Mouse (Mus musculus) testis, adult 2 months (tissue): ENCODE results near the gene Mapkapk3. TPM values are rescaled to one million over a fixed set of nuclear protein-coding genes. Genes with fewer than 3 reads are reported as not detected.

Experiments used
- H3K27ac ChIP-seq: fragments of 200-500 bp; 2 replicates; pipeline ENCODE4 v1.5.1; 2012; ENCODE audit warnings: low read depth, low read length; ENCODE audit not compliant: control insufficient read depth, insufficient read depth
- H3K27me3 ChIP-seq: fragments of 200-500 bp; 2 replicates; pipeline ENCODE4 v1.6.1; 2012; ENCODE audit warnings: mild to moderate bottlenecking, low read length, moderate library complexity; ENCODE audit not compliant: control insufficient read depth, insufficient read depth
- H3K36me3 ChIP-seq: fragments of 200-500 bp; 2 replicates; pipeline ENCODE4 v1.6.1; 2012; ENCODE audit warnings: mild to moderate bottlenecking, low read length; ENCODE audit not compliant: control insufficient read depth, insufficient read depth
- H3K4me1 ChIP-seq: fragments of 200-500 bp; 2 replicates; pipeline ENCODE4 v1.6.1; 2012; ENCODE audit warnings: low read length; ENCODE audit not compliant: control insufficient read depth, insufficient read depth
- H3K4me3 ChIP-seq: fragments of 200-500 bp; 2 replicates; pipeline ENCODE4 v1.5.1; 2012; ENCODE audit warnings: low read depth, mild to moderate bottlenecking, low read length, moderate library complexity, mixed read lengths; ENCODE audit not compliant: control insufficient read depth
- CTCF ChIP-seq: fragments of 200-500 bp; IDR thresholded peaks from 2 replicates; pipeline ENCODE4 v1.5.1; 2012; ENCODE audit warnings: low read depth, mild to moderate bottlenecking, inconsistent platforms, low read length, moderate library complexity; ENCODE audit not compliant: control insufficient read depth, insufficient read depth, insufficient replicate concordance
- POLR2A ChIP-seq: fragments of 200-500 bp; IDR thresholded peaks from 2 replicates; pipeline ENCODE4 v1.6.1; 2012; ENCODE audit warnings: low read depth, mild to moderate bottlenecking, inconsistent platforms, low read length, moderate library complexity; ENCODE audit not compliant: control insufficient read depth
- polyA plus RNA-seq: library from polyadenylated mRNA; depleted of rRNA; stranded (reverse); fragments of >200 nt; gene quantifications from 2 replicates; pipeline ENCODE4 v1.2.3, GENCODE M21; 2012; rRNA removed

The Mapkapk3 gene
- polyA plus RNA-seq = 4.1 and 5.2 TPM in 2 replicates

- no peaks in the 10 kb centered on the region for H3K36me3 ChIP-seq
- no peak within 1 kb of the TSS for H3K27ac ChIP-seq
- no peak for TF ChIP-seq POLR2A
- no peak for TF ChIP-seq CTCF
- no peaks in the 10 kb centered on the region for H3K27me3 ChIP-seq
- H3K4me1 ChIP-seq = peaks cover 3% of the 10 kb centered on the region; the same call in 1 of the 2 replicates
- H3K4me3 ChIP-seq = peak within 1 kb of the TSS; percentile 73
Measured at GRCm38 (mm10) chr9:107289211-107290076, at the start of gene Mapkapk3. Mapkapk3 (minus strand) TSS chr9:107289877.

- peak within 1 kb of the TSS; percentile 98 for H3K4me3 ChIP-seq
- no peaks in the 10 kb centered on the region for H3K27me3 ChIP-seq
- peak; percentile 55; the same call in 1 of the 2 replicates for TF ChIP-seq POLR2A
- TF ChIP-seq CTCF = no peak
- H3K36me3 ChIP-seq = peaks cover 1% of the 10 kb centered on the region; the same call in 1 of the 2 replicates
- peak within 1 kb of the TSS; percentile 86 for H3K27ac ChIP-seq
- peaks cover 18% of the 10 kb centered on the region for H3K4me1 ChIP-seq
Measured at GRCm38 (mm10) chr9:107338172-107338883, 48.7 kb upstream of the Mapkapk3 start, which contains the start of gene Hemk1. Hemk1 (minus strand) TSS chr9:107338350.

GRCm38 (mm10) chr9:107336386-107336785 lies 46.7 kb upstream of the Mapkapk3 start:
- Histone ChIP-seq H3K27ac (no peak overlapping the region), H3K4me1 (peaks cover 18% of the 10 kb centered on the region), H3K27me3 (no peaks in the 10 kb centered on the region), H3K36me3 (peaks cover 1% of the 10 kb centered on the region; the same call in 1 of the 2 replicates), H3K4me3 (no peak overlapping the region)
- no peak for TF ChIP-seq POLR2A
- no peak for TF ChIP-seq CTCF

GRCm38 (mm10) chr9:107335909-107336308 lies 46.2 kb upstream of the Mapkapk3 start:
- peak; percentile 79; the same call in 1 of the 2 replicates for TF ChIP-seq CTCF
- no peak for TF ChIP-seq POLR2A
- Histone ChIP-seq H3K27me3 (no peaks in the 10 kb centered on the region), H3K27ac (no peak overlapping the region), H3K36me3 (peaks cover 1% of the 10 kb centered on the region; the same call in 1 of the 2 replicates), H3K4me3 (no peak overlapping the region), H3K4me1 (peaks cover 17% of the 10 kb centered on the region)

- no peak overlapping the region for H3K27ac ChIP-seq
- H3K27me3 ChIP-seq = no peaks in the 10 kb centered on the region
- H3K36me3 ChIP-seq = peaks cover 1% of the 10 kb centered on the region; the same call in 1 of the 2 replicates
- TF ChIP-seq POLR2A (no peak), CTCF (no peak)
- H3K4me3 ChIP-seq = no peak overlapping the region
- peaks cover 9% of the 10 kb centered on the region for H3K4me1 ChIP-seq
Measured at GRCm38 (mm10) chr9:107335046-107335445, 45.4 kb upstream of the Mapkapk3 start.

- Histone ChIP-seq H3K36me3 (peaks cover 1% of the 10 kb centered on the region; the same call in 1 of the 2 replicates), H3K27me3 (no peaks in the 10 kb centered on the region), H3K4me3 (no peak overlapping the region), H3K27ac (no peak overlapping the region), H3K4me1 (peaks cover 9% of the 10 kb centered on the region)
- no peak for TF ChIP-seq POLR2A
- TF ChIP-seq CTCF = no peak
Measured at GRCm38 (mm10) chr9:107334356-107334755, 44.7 kb upstream of the Mapkapk3 start.

- H3K4me1 ChIP-seq = peaks cover 9% of the 10 kb centered on the region
- H3K27me3 ChIP-seq = no peaks in the 10 kb centered on the region
- TF ChIP-seq CTCF = no peak
- TF ChIP-seq POLR2A = no peak
- H3K36me3 ChIP-seq = peaks cover 1% of the 10 kb centered on the region; the same call in 1 of the 2 replicates
- H3K27ac ChIP-seq = no peak overlapping the region
- no peak overlapping the region for H3K4me3 ChIP-seq
Measured at GRCm38 (mm10) chr9:107333686-107334085, 44.0 kb upstream of the Mapkapk3 start.
